18 mouse cellular contexts compared by ENCODE assay signal in genomic region chr4:108332041-108332440, GRCm38 (mm10). TPM values are rescaled to one million over a fixed set of nuclear protein-coding genes. Genes with fewer than 3 reads are reported as not detected.
DNase-seq lines count a peak whose midpoint lies in the region; ATAC-seq and TF ChIP-seq lines count a peak whose summit lies in the region.
"Had no signal": no experiment of that assay in that cellular context is flagged by ENCODE, and none has a peak within 500 bp of the region (broad histone marks: within the 10 kb centered on the region; RNA-seq: fewer than 3 reads in every experiment).

No protein-coding gene starts in this region.

- H3K4me1 ChIP-seq in heart, embryonic 12.5 days (replicated peaks): peaks cover 23% of the 10 kb centered on the region
- peaks cover 3% of the 10 kb centered on the region; the same call in 1 of the 2 replicates for H3K4me1 ChIP-seq in kidney, adult 2 months (ENCODE audit: control insufficient read depth, insufficient read depth, low read length)
- peaks cover 11% of the 10 kb centered on the region for H3K4me1 ChIP-seq in kidney, embryonic 16.5 days (ENCODE audit: insufficient read depth, low read length)
- peaks cover 18% of the 10 kb centered on the region for H3K4me1 ChIP-seq in midbrain, embryonic 13.5 days (replicated peaks)
- H3K4me1 ChIP-seq in midbrain, embryonic 10.5 days: peaks cover 13% of the 10 kb centered on the region

- peaks cover 58% of the 10 kb centered on the region for H3K36me3 ChIP-seq in heart, embryonic 12.5 days
- H3K36me3 ChIP-seq in kidney, adult 2 months (ENCODE audit: control insufficient read depth, insufficient read depth, low read length): no peaks in the 10 kb centered on the region; the same call in 1 of the 2 replicates
- H3K36me3 ChIP-seq in kidney, embryonic 16.5 days (ENCODE audit: insufficient read depth, low read length): peaks cover 23% of the 10 kb centered on the region
- peaks cover 47% of the 10 kb centered on the region for H3K36me3 ChIP-seq in midbrain, embryonic 13.5 days
- H3K36me3 ChIP-seq in midbrain, embryonic 10.5 days: peaks cover 73% of the 10 kb centered on the region

- no peak for ATAC-seq in heart, embryonic 12.5 days (ENCODE audit: insufficient number of reproducible peaks, low FRiP score)
- no peak for ATAC-seq in kidney, embryonic 16.5 days (ENCODE audit: low FRiP score, low TSS enrichment)
- no peak for ATAC-seq in midbrain, embryonic 13.5 days

- intact Hi-C loops in heart, postnatal 36 days (cut with DNase I): no loop called here
- intact Hi-C loops in left cerebral cortex, postnatal 10 days (cut with DNase I): loop anchor here (10.0 kb wide), 2 partner anchors 163 to 223 kb away; no protein-coding TSS in a partner anchor

- TF ChIP-seq POLR2A in kidney, adult 2 months (IDR thresholded peaks at IDR 0.05; ENCODE audit: low read depth, low read length): no peak

- 59% methylated on average over 9 of the region's 9 CpGs for WGBS in heart, embryonic 12.5 days
- WGBS in kidney, adult 2 months: 53% methylated on average over 9 of the region's 9 CpGs
- 83% methylated on average over 9 of the region's 9 CpGs for WGBS in kidney, embryonic 16.5 days
- WGBS in midbrain, embryonic 13.5 days: 88% methylated on average over 9 of the region's 9 CpGs
- 92% methylated on average over 9 of the region's 9 CpGs for WGBS in midbrain, embryonic 10.5 days

- no peak for TF ChIP-seq CTCF in kidney, adult 2 months (conservative IDR thresholded peaks at IDR 0.05; ENCODE audit: insufficient read depth, insufficient read length, low read depth, low read length)

- no peak overlapping the region for H3K9ac ChIP-seq in heart, embryonic 12.5 days
- no peak overlapping the region for H3K9ac ChIP-seq in kidney, embryonic 16.5 days (replicated peaks; ENCODE audit: low read length)
- H3K9ac ChIP-seq in midbrain, embryonic 13.5 days (replicated peaks): 0 out of 2 replicates have a peak overlapping the region, but pooled peaks have one; percentile 10
- H3K9ac ChIP-seq: hindbrain, embryonic 12.5 days; limb, embryonic 15.5 days had no signal

- no peaks in the 10 kb centered on the region for H3K9me3 ChIP-seq in heart, embryonic 12.5 days (replicated peaks)
- no peaks in the 10 kb centered on the region for H3K9me3 ChIP-seq in kidney, embryonic 16.5 days (ENCODE audit: low read length)
- no peaks in the 10 kb centered on the region for H3K9me3 ChIP-seq in midbrain, embryonic 13.5 days
- H3K9me3 ChIP-seq in midbrain, embryonic 10.5 days (replicated peaks): no peaks in the 10 kb centered on the region
- H3K9me3 ChIP-seq: hindbrain, embryonic 12.5 days; limb, embryonic 15.5 days; megakaryocyte, embryonic 14.5 days had no signal

- H3K4me2 ChIP-seq in heart, embryonic 12.5 days: peak overlapping the region; percentile 13; the same call in 1 of the 2 replicates
- no peak overlapping the region for H3K4me2 ChIP-seq in kidney, embryonic 16.5 days (replicated peaks; ENCODE audit: low read depth, low read length)
- H3K4me2 ChIP-seq in midbrain, embryonic 13.5 days (replicated peaks): no peak overlapping the region
- H3K4me2 ChIP-seq: hindbrain, embryonic 12.5 days; limb, embryonic 15.5 days had no signal

- DNase-seq in heart, postnatal 36 days: no peak
- DNase-seq in kidney, adult 2 months: peak; percentile 62
- DNase-seq in midbrain, embryonic 10.5 days (ENCODE audit: low spot score): no peak
- DNase-seq in left cerebral cortex, postnatal 10 days (ENCODE audit: extremely low spot score in 1 of 2, low spot score in 2 of 2): no peak
- DNase-seq: cerebellum, postnatal 25 days; lung, postnatal 14 days; thymus, postnatal 36 days had no signal

- no peaks in the 10 kb centered on the region for H3K27me3 ChIP-seq in heart, embryonic 12.5 days (replicated peaks)
- H3K27me3 ChIP-seq in kidney, adult 2 months (replicated peaks; ENCODE audit: control insufficient read depth, insufficient read depth, low read length): no peaks in the 10 kb centered on the region
- H3K27me3 ChIP-seq in kidney, embryonic 16.5 days (ENCODE audit: insufficient read depth, low read length): no peaks in the 10 kb centered on the region
- H3K27me3 ChIP-seq in midbrain, embryonic 13.5 days: no peaks in the 10 kb centered on the region
- no peaks in the 10 kb centered on the region for H3K27me3 ChIP-seq in midbrain, embryonic 10.5 days (ENCODE audit: low read depth, poor library complexity, severe bottlenecking)
- H3K27me3 ChIP-seq: CH12.LX; hindbrain, embryonic 12.5 days; limb, embryonic 15.5 days; megakaryocyte, embryonic 14.5 days had no signal

- peak overlapping the region; percentile 30 for H3K27ac ChIP-seq in heart, embryonic 12.5 days (ENCODE audit: poor library complexity, severe bottlenecking)
- H3K27ac ChIP-seq in kidney, adult 2 months (ENCODE audit: insufficient read depth, low read depth, low read length): no peak overlapping the region
- H3K27ac ChIP-seq in kidney, embryonic 16.5 days (ENCODE audit: low read length): no peak overlapping the region
- no peak overlapping the region for H3K27ac ChIP-seq in midbrain, embryonic 13.5 days
- no peak overlapping the region for H3K27ac ChIP-seq in midbrain, embryonic 10.5 days (replicated peaks)
- H3K27ac ChIP-seq: hindbrain, embryonic 12.5 days; limb, embryonic 15.5 days had no signal

- no peak overlapping the region for H3K4me3 ChIP-seq in heart, embryonic 12.5 days
- no peak overlapping the region for H3K4me3 ChIP-seq in kidney, adult 2 months (ENCODE audit: insufficient read depth, low read depth, low read length)
- H3K4me3 ChIP-seq in kidney, embryonic 16.5 days (ENCODE audit: low read length): no peak overlapping the region
- no peak overlapping the region for H3K4me3 ChIP-seq in midbrain, embryonic 13.5 days (replicated peaks)
- no peak overlapping the region for H3K4me3 ChIP-seq in midbrain, embryonic 10.5 days
- H3K4me3 ChIP-seq: hindbrain, embryonic 12.5 days; limb, embryonic 15.5 days; megakaryocyte, embryonic 14.5 days had no signal

RNA-seq across cellular contexts. Expression of gene Coa7, which starts 4.1 kb away (rescaled TPM):
- 46.6 and 46.8 TPM in 2 replicates for polyA plus RNA-seq in heart, embryonic 12.5 days (2016; fragmentation: Nextera tagmentation; extraction: Ambion mirVana)
- 10 to 100 TPM; 31.8 to 38.1 TPM for total RNA-seq in heart, postnatal 36 days (2021)
- polyA plus RNA-seq in kidney, adult 2 months (2012; rRNA removed): 15.7 and 21.2 TPM in 2 replicates
- 52.9 and 54.1 TPM in 2 replicates for polyA plus RNA-seq in kidney, embryonic 16.5 days (2015; fragmentation: Nextera tagmentation; extraction: Ambion mirVana)
- 49.5 and 50.5 TPM in 2 replicates for polyA plus RNA-seq in midbrain, embryonic 13.5 days (2015; fragmentation: Nextera tagmentation; extraction: Ambion mirVana)
- 66.1 and 76.5 TPM in 2 replicates for polyA plus RNA-seq in midbrain, embryonic 10.5 days (2016; fragmentation: Nextera tagmentation; extraction: Ambion mirVana)
- total RNA-seq in left cerebral cortex, postnatal 10 days (2021): 10 to 100 TPM; 36.8 to 39.7 TPM

RNA-seq across cellular contexts. Expression of gene Zyg11b, which starts 31.1 kb away (rescaled TPM):
- polyA plus RNA-seq in heart, embryonic 12.5 days (2016; fragmentation: Nextera tagmentation; extraction: Ambion mirVana): 11.0 and 12.1 TPM in 2 replicates
- total RNA-seq in heart, postnatal 36 days (2021): 10 to 100 TPM; 37.8 to 39.9 TPM
- 8.7 and 9.5 TPM in 2 replicates for polyA plus RNA-seq in kidney, adult 2 months (2012; rRNA removed)
- polyA plus RNA-seq in kidney, embryonic 16.5 days (2015; fragmentation: Nextera tagmentation; extraction: Ambion mirVana): 11.6 and 11.7 TPM in 2 replicates
- 30.3 and 30.9 TPM in 2 replicates for polyA plus RNA-seq in midbrain, embryonic 13.5 days (2015; fragmentation: Nextera tagmentation; extraction: Ambion mirVana)
- 13.2 and 18.5 TPM in 2 replicates for polyA plus RNA-seq in midbrain, embryonic 10.5 days (2016; fragmentation: Nextera tagmentation; extraction: Ambion mirVana)
- total RNA-seq in left cerebral cortex, postnatal 10 days (2021): 100 to 1,000 TPM; 151 to 166 TPM

RNA-seq across cellular contexts. Expression of gene Shisal2a, which starts 51.1 kb away (rescaled TPM):
- polyA plus RNA-seq in heart, embryonic 12.5 days (2016; fragmentation: Nextera tagmentation; extraction: Ambion mirVana): 1.1 and 1.4 TPM in 2 replicates
- not detected for total RNA-seq in heart, postnatal 36 days (2021)
- polyA plus RNA-seq in kidney, adult 2 months (2012; rRNA removed): 0.25 TPM in 1 of 2 replicates, not detected in the other
- 0.29 and 1.1 TPM in 2 replicates for polyA plus RNA-seq in kidney, embryonic 16.5 days (2015; fragmentation: Nextera tagmentation; extraction: Ambion mirVana)
- polyA plus RNA-seq in midbrain, embryonic 13.5 days (2015; fragmentation: Nextera tagmentation; extraction: Ambion mirVana): 4.5 and 5.9 TPM in 2 replicates
- 2.2 and 2.6 TPM in 2 replicates for polyA plus RNA-seq in midbrain, embryonic 10.5 days (2016; fragmentation: Nextera tagmentation; extraction: Ambion mirVana)
- total RNA-seq in left cerebral cortex, postnatal 10 days (2021): not detected
- total RNA-seq: CH12.LX; gastrocnemius, adult 8-10 months; heart, adult 8-10 months; layer of hippocampus, postnatal 10 days; left cerebral cortex, postnatal 25 days had no signal
